Mouse (Mus musculus) lung, postnatal 0 days (tissue): ENCODE data around the gene Kalrn.
A peak's percentile ranks its signal among the peaks of the same experiment; 100 is the strongest.

Source experiments
- CTCF ChIP-seq: IDR thresholded peaks from 2 replicates; pipeline ENCODE4 v1.5.1; 2016; ENCODE audit warnings: antibody characterized with exemption, mild to moderate bottlenecking
- EP300 ChIP-seq: IDR thresholded peaks from 2 replicates; pipeline ENCODE4 v1.6.1; 2016; ENCODE audit warnings: antibody characterized with exemption, mild to moderate bottlenecking, control low read depth

- TF ChIP-seq CTCF, result peak; percentile 33
- TF ChIP-seq EP300, result no peak
Measured at GRCm38 (mm10) chr16:34573856-34574491, 642 bp upstream of the Kalrn start.
